Mouse (Mus musculus) right cerebral cortex, postnatal 25 days (tissue): ENCODE results near the gene Ptpn14.
A peak's percentile ranks its signal among the peaks of the same experiment; 100 is the strongest.

ENCODE experiments used
- DNase-seq: peaks from one replicate; pipeline ENCODE4 v3.0.0; 2022

The Ptpn14 gene

DNA sequence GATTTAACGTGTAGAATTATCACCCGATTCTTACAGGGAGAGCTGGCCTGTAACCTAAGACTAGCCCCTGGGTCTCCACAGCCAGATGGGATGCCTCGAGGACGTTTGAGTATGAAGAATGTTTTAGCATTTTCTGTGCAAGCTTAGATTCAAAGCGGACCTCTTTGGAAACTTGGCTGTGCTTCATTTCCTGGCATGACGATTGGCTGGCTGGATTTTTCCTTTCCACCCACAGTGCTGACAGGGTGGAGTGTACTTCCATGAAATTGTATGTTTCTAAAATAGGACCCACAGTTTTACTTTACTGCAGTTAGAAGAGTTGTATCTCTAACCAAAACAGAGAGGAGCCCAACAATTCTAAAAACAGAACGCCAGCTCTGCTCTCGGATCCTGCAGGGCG is 89.7 kb downstream of the Ptpn14 start:
- DNase-seq = peak; percentile 63

DNA sequence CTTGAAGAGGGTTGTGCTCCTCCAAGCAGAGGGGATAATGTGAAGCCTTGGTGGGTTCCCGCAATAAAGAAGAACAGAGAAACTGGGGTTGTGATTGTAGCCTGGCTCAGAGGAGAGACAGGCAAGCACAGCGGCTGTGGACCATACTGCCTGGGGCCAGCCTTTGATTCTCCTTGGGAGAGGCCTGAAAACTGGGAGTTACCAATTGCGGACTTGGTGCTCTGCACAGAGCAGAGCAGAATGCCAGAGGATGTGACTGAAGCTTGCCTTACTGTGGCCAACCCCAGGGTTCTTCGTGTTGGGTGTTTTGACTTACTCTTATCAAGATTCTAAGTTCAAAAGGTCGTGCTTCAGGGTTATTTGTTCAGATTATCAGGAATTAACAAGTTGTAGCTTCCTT is 92.0 kb downstream of the Ptpn14 start:
- DNase-seq = no peak

DNA sequence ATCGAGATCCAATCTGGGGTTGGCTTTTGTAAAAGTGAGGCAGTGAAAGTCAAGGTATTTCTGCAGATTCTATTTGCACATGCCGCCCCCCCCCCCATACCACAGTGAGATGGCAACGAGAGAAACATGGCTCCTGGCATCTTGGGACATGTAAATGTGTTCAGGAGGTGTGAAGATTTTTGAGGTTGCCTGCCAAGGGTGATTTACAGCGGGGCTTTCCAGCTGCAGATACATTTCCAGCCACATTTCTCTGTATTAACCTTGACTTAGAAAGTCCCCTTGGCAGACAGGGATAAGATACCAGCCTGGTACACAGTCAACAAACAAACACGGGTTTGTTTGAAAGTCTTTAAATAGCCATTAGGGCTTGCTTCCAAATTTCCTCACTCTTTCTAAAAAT is 96.4 kb downstream of the Ptpn14 start:
- no peak for DNase-seq

DNA sequence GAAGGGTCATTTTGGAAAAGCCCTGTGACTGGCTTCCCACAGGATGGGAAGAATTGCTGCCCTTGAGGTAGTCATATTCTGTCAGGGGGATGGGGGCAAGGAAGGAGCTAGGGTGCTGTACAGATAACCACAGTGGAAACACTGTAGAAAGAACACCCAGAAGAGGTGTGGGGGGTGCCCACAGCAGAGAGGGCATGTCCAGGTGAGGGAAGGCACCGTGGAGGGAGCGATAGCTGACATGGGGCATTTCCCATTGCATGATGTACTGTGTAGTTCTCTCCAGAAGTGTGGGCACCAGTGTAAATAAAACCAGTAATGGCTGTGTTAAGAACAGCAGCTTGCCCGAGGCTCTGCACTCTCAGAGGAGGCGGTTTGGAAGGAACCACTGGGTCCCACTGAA is 102.3 kb downstream of the Ptpn14 start:
- no peak for DNase-seq

DNA sequence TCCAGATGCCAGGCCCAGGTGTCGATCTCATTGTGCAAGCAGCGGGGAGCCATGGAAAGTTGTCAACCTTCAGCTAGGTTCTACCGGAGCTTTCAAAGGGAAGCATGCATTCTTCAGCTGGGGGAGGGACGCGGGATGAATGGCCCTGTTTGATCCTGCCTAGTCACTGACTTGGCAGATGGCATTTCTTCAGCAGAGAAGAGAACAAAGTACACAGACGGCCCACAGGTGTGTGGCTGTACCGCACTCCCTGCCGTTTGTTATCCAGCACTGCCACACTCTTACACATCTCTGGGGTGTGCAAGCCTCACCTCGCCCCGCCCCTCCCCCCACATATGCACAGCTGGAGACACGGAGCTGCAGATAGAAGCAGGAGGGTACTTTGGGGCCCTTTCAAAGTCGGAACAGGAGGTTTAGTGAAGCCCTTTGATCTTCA is 102.7 kb downstream of the Ptpn14 start:
- no peak for DNase-seq

DNA sequence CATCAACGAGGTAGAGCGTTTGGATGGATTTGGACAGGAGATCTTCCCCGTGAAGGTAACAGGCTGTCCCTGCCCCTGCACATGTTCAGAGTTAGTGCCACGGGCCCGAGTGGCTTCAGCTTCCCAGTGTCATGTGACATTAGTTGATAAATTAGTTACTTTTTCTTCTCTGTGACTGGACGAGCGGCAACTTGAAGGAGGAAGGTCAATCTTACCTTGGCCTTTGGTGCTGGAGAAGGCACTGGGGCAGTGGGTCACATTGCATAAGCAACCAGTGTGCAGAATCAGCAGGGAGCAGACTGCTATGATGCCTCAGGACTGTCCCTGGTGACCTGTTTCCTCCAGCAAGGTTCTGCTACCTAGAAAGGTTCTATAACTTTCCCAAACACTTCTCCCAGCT is 105.3 kb downstream of the Ptpn14 start:
- DNase-seq = no peak

DNA sequence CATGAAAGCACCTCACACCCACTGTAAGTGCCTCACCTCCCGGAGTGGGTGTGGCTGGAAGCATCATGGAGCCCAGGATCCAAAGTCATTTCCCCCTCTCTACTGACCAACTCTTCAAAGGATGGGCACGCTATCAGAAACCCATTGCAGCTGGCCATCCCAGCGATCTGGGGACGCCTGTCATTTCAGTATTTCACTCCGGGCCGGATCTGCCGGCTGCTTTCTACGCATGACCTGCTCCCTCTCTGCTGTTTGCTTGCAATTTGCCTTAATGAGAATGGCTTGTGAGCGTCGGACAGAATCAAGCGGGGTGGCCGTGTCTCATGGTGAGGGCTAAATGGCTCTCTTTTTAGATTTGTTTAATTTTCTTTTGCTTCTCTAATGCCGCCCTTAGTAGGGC is 106.1 kb downstream of the Ptpn14 start:
- DNase-seq = no peak

DNA sequence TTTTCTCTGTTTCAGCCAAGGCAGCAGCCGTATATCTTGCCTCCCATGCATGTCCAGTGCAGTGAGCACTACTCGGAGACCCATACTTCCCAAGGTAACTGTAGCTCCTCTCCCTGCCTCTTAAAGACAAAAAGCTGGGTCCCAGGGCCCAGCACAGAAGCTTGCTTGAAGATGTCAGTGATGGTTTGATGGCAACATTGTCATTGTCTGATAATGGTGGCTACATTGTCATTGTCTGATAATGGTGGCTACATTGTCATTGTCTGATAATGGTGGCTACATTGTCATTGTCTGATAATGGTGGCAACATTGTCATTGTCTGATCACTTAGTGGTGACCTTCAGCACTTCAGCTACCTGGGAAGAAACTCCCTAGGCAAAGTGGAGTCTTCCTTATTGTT is 118.3 kb downstream of the Ptpn14 start:
- DNase-seq = no peak

DNA sequence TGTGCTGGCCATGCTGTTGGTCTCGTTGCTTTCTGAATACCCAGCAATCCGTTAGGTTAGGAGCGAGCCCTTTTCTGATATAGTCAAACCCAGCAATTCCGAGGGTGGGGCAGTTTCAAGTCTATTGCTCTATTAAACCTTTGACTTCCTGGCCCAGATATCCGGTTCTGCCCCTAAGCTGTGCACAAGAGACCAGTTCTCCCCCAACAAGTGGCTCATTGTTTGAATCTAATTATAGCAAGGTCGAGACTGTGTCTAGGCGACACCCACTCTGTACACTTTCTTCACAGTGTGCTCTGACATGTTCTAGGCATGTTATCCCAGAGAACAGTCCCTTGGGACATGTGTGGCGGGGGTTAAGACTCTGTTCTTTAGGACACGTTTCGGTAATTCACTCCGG is 121.5 kb downstream of the Ptpn14 start:
- no peak for DNase-seq

DNA sequence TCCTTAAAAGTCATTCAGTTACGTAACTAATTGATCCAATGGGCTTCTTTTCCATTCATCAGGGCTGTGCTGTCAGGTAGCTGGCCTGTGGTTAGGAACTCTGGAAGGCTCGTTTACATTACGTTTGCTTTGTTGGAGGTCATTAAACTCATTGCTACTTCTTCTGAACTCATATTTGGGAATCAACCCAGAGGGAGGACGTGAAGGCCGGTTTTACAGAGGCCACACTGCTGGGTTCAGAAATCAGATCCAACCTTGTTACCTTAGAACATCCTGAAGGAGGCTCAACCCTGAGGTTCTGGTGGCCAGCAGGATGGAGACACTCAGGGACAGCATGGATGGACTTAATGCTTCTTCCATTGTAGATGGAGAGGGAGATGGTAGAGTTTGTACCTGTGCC is 124.0 kb downstream of the Ptpn14 start:
- no peak for DNase-seq

DNA sequence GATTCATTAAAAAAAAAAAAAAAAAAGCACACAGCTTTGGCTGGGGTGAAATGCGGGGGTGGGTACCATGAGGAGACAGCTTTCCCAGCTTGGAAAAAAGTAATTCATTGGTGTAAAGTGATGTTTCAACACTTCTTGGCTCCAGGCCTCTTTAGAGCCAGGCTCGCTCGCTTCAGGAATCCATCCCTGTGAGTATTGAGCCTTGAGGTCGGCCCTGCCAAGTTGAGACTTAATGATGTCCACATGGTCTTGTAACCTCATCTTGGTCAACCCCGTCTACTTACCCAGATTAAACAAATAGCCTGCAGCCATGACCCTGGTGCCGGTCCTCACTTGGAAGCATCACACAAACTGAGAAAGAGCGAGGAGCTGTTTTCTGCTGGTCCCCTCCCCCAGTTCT is 124.4 kb downstream of the Ptpn14 start:
- DNase-seq = no peak

DNA sequence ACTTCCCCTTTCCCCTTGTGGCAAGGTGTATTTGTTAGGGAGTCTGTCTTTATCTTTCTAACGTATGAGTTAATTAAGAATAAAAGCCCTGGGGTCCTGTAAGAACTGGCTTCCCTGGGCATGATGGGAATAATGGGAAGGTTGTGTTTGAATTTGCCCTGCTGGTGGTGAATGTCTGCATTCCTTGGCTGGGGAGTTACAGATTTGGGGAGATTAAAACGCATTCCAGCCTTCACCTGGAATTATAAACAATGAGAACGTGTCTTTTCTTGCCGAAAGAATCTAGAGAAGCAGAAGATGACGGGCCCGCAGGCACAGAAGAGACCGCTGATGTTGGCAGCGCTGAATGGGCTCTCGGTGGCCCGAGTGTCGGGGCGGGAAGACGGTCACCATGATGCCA is 126.6 kb downstream of the Ptpn14 start:
- DNase-seq = no peak

DNA sequence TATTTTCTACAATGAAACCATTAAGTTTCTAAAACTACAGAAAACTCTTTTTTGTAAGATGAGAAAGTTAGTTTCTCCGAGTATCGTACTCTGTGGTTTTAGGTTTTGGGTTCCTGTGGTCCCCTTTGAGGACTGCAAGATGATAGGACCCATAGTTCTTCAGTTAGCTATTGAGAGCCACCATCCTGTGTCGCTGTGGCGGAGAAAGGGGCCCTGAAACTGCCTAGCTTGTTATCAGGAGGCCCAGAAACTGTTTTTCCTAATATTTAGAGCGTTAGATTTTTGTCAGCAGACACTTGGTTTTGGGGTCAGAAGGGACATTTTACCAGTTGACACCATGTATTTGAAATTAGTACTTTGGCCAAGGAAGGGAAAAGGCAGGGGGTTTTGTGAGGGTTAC is 127.7 kb downstream of the Ptpn14 start:
- no peak for DNase-seq

DNA sequence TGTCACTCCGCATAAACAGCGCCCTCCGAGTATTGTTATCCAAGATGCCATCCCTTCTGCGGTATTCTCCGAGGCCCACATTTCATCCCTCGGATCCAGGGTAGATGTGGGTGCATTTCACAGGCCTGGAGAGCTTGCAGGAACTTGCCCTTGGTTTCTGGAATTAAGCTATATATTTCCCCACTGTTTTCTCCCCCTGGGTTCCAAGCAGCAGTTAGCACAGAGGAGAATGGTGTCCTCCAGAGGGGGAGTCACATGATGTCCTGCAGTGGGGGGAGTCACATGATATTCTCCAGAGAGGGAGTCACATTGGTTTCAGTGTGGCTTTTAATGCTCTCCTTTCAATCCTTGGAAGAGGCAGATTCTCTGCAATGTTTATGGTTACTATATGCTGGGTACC is 130.3 kb downstream of the Ptpn14 start:
- DNase-seq = no peak

DNA sequence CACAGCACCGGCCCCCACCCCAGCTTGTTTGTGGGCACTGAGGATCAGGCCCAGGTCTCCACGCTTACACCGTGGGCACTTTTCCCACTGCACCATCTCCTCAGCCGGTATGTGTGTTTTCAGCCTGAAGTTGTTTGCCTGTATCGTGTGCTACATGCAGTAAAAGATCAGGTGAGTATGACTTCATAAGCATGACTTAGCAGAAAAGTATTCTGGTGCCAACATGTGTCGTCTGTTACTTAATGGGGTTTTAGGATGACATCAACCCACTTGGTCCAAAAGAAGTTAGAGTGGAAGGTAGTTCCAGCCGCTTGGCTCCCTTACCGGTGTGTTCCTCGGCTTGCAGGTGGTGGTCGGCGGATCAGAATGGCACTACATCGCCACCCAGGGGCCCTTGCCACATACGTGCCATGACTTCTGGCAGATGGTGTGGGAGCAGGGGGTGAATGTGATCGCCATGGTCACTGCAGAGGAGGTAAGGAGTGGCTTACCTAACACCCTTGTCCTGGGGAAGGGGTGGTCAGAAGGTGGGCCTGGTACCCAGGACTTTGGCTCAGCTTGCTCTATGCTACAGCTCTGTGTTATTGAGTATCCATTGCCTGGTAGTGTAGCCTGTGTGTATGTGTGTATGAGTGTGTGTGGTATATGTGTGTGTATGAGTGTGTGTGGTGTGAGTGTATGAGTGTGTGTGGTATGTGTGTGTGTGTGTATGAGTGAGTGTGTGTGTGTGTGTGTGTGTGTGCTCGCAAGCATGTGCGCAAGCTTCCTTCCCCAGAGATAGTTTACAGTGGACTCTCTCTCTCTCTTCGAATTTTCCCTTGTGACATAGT is 132.3 kb downstream of the Ptpn14 start:
- no peak for DNase-seq

DNA sequence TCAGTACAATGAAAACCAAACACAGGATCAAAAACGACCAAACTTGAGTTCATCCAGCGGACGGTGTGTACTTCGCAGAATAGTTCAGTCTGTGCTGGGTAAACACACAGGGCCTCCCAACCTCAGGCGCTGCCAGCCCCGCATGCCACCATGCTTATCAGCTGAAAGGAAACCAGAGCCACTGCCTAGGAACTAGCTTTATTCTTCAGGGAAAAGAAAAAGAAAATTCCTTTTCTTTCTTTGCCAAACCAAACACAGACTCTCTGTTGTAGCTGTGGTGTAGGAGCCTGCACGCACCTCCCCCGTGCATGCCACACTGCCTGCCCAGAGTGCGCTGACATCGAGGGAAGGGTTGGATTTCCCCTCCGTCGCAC is 132.9 kb downstream of the Ptpn14 start:
- no peak for DNase-seq

DNA sequence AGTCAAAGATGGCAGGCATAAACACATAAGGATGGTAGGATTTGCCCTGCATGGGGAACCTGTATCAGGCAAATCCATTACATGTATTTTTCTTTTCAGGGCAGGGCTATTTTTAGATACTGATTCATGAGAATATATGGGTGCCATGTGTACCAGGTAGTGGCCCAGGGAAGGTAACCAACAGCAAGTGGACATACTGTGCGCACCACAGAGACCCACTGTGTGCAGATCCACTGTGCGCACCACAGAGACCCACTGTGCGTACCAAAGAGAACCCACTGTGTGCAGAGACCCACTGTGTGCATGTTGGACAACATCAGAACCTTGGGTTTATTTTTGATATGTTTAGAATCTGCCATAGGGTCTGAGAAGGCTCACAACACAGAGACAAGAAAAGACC is 135.7 kb downstream of the Ptpn14 start:
- no peak for DNase-seq

DNA sequence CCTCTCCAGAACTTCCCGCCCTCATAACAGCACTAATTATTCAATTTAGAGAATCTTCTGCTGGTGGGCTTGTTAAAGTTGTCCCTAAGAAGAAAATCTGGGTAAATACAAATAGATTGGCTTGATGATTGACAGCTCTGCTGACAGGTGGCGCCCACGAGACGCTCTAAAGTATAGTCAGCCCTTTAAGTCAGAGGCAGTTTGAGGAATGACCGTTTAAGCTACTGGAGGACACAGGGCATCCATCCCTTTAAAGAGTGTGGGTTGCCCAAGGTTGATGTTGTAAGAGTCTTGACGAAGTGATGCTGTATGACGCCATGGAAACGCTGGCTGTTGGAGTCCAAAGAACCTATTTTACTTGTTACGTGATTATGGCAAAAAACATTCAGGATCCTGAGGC is 136.2 kb downstream of the Ptpn14 start:
- DNase-seq = no peak

DNA sequence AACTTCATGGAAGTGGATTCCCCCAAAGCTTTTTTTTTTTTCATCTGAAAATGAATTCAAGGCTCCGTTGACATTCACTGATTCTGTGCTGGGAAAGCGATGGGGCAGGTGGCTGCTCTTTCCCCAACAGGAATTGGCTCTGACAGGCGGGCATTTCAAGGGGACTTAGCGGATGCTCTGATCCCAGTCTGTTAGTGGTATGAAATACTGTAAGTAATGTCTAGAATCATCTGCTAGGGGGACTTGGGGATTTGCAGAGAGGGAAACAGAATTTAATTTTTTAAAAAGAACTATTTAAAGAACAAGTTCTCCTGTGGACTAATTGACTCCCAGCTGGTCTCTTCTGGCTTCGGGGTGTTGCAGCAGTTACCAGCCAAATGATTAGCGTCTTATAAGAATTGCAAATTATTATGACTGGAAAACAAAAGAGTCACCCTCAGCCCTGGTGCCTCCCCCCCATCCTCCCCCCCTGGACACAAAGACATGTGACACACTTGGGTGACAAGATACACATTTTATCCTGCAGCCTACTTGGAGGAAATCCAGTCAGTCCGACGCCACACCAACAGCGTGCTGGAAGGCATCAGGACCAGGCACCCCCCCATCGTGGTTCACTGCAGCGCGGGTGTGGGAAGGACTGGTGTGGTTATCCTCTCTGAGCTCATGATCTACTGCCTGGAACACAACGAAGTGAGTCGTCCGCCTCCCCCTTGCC is 136.9 kb downstream of the Ptpn14 start:
- no peak for DNase-seq

DNA sequence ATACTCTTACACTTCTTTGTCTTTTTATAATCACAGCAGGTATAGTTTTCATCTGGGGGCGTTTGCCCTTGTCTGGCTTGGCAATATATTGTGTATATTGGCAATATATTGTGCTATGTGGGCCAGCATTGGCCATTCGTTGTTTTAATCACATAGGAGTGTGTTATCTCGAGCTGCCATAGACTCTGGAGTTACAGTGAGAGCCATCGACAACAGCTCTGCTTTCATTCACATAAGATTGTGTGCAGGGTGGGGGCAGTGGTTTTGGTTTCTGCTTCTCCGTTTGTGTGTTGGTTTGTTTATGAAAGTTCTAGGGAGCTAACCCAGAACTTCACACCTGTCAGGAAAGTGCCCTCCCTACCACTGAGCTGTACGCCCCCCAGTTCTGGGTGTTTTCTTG is 138.6 kb downstream of the Ptpn14 start:
- no peak for DNase-seq

DNA sequence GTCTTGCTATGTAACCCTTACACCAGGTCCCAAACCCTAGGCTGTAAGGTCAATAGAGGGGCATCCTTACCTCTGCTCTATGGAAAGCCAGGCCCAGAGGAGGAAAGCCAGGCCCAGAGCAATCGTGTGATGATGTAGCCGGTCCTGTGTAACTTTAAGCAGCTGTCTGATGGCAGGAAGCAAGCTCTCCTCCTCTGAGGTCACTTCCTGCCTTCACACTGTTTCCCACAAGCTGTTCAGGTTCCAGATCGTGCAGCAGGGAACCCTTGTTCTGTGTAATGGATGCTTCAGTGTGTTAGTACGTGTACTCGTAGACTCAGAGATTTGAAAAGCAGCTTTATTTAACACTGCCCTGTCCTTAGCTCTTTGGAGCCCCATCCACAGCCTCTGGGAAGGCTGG is 139.0 kb downstream of the Ptpn14 start:
- no peak for DNase-seq

DNA sequence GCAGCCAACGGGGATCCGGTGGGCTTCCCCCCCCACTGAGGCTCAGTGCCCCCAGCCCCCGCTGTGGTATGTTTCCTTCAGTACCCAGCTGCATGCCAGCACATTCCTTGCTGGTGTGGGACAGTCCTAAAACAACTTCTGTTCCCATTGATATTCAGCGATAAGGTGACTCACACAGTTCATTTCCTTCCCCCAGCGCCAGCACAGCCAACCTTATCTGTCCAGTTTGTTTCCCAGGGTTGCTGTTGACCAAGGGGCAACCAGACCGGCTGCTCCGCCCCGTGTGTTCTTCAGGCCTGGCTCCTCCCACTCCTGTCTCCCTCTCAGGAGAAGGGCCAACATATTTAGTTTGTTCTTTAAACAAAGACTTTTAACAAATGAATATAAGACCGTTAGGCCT is 139.4 kb downstream of the Ptpn14 start:
- DNase-seq = no peak

DNA sequence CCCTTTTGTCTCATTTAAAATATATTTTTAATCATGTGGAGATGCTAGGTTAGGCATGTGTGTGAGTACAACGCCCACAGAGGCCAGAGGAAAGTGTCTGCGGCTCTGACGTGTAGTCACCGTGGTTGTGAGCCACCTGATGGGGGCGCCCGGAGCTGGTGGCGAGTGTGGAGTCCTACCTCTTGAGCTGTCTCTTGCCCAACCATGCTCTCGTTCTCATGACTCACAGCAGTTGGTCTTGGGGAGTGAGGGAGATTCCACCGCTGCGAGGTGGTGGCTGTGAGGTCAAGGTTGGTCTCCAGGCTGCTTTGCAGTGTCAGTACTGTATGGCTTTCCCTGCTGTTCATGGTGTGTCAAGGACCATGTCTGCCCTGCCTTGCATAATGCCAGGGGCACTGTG is 140.0 kb downstream of the Ptpn14 start:
- DNase-seq = no peak

DNA sequence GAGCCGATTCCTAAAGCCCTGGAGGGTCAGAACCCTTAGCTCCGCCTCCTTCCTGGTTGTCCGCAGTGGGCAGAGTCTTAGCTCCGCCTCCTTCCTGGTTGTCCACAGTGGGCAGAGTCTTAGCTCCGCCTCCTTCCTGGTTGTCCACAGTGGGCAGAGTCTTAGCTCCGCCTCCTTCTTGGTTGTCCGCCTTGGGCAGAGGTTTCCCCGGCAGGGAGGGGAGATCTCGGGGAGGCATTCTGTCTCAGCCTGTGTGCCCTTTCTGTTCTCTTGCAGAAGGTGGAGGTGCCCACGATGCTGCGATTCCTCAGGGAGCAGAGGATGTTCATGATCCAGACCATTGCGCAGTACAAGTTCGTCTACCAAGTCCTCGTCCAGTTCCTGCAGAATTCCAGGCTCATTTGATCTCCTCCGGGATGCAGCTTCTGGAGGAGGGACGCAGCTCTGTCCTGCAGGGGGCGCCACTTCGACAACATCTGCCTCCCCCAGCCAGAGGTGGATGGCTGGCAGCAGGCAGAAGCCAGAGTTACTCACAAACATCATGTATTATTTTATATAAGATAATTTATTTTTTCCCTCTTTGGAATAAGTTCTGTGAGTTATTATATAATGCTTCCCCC is 141.7 kb downstream of the Ptpn14 start:
- DNase-seq = no peak
